Mouse (Mus musculus) induced T-regulatory cell, adult 2 months (primary cell): ENCODE results near the gene Nek6.
A peak's percentile ranks its signal among the peaks of the same experiment; 100 is the strongest.

ENCODE experiments used
- DNase-seq: peaks from one replicate; pipeline ENCODE4 v3.0.0-alpha.2; 2012; ENCODE audit warnings: low read depth

Gene Nek6

DNA sequence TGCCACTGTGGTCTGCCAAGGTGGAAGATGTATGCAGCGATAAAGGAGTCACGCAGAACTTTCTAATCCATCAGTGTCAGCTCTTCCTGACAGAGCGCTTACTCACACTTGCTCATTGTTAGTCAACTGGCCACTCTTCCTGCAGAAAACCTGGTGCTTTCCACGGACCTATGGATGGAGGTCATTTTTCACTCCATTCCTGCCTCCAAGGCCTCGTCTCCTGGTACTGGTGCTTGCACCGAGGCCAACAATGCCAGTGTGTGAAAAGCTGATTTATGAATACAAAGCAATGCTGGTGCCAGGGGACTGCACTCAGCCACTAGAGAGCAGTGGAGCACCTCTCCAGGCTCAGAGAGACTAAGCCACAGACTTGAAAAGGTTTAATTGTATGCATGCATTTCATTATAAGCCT lies 110.2 kb downstream of the Nek6 start:
- DNase-seq, result no peak

DNA sequence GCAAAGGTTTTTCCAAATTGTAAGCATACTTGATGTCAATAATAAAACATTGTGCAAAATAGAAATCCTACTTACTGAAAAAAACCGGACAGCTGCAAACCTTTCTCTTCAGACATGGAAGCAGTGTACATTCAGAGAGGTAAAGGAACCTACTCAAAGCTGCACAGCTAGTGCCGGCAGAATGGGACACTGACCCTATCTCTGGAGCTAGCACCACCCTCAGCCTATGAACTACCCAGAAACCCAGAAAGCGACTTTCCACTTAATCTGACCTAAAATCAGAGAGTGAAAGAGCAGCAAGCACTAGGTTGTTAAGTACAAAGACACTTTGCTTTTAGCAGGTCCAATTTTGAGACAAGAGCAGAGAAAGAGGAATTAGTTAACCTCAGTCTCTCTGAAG lies 112.0 kb downstream of the Nek6 start:
- DNase-seq, result no peak

DNA sequence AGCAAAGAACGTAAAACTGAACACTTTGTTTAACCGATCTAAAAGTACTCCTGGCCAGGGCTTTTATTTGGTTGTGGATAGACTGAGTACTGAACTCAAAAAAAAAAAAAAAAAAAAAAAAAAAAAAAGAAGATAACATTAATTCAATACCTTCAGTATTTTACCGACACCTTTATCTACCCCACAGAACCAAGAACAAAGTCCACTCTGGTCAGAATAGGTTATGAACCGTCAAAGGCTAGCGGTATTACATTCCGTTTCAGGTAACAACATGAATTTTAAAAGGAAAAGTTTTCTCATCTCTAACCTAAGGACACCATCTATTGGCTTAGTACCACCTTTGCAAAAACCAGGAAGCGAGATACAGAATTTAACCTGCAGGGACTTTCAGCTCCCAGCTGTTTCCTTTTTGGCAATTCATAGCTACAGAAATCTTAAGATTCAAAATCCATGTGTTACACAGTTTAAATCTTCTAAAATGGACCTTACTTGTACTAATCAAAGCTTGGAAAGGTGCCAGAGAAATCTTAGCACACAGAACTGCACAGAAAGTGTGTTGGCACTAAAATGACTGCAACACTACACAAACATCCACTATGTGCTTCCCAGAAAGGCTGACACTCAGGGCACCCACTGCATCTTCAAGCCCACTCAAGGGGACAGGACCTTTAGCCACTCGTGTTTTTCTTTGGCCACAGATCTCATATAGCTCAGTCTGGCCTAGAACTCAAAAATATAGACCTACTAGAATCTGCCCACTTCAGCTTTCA lies 112.6 kb downstream of the Nek6 start:
- no peak for DNase-seq

DNA sequence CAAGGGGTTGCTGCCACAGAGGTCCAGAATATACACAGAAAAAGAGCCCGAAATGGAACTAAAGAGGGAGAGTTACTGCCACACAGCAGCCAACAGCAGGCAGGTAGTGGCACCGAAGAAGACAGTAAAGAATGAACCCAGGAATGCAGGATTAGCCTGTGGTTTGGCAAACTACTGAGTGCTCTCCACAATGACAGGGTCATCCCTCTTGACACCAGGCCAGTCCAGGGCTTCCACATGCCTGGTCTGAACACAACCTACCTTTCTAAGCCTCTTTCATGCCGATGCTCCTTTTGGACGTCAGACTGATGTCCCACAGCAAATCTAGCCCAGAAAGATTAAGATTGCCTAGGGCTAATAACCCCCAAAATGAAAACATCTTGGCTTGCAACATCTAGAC lies 117.4 kb downstream of the Nek6 start:
- no peak for DNase-seq

DNA sequence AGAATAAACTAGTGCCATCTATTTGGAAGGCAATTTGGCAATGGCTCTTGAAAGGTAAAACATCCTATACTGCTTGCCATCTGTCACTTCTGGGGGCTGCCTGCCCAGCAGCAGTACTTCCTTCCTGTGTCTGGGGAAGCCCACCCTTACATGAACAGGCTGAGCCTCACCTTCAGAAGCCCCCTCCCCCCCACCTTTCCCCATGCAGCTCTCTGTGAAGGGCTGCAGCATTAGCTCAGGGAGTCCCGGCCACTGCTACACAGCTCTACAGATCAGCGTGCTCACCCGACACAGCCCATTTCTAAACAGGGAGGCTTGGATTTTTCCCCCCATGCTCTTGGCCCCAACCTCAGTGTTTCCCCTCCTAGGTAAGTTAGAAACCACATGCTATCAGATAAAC lies 118.0 kb downstream of the Nek6 start:
- DNase-seq, result no peak

DNA sequence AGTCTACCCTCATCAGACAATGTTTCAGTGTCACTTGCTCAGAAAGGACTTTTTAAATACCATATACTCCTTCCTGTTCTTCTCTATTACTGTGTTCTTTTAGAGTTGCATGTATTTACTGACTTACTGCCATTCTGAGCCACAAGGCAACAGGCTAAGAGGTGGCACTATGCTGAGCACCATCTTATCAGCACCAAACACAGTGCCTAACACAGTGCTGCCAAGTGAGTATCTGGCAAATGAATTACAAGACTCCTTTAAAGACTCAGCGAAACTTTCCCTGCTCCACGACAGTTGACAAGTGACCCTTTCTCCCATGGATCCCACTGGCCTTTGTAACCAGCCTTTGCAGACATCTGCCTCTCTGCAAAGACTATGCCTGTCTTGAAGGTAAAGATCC lies 119.1 kb downstream of the Nek6 start:
- no peak for DNase-seq

DNA sequence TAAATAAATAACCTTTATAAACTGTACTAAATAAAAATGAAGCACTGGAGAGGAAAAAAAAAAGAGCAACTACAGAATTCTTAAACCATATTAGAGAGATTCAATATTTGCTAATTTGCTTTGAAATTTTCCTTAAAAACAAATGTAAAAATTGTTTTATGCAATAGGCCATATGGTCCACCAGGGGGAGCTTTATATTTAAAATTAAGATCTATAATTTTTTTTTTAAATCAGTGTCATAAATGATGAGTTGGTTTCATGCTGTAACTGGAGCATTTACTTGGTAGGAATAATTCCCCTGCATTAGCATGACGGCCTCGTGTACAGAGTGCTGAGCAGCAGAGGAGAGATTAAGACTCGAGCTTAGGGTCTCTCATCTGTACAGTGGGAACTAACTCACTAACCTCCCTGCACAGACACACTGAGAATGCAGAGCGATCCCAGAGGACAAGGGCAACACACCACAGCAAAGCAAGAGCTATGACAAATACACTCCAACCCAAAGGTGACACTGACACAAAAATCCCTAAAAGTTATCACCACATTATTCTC lies 126.3 kb downstream of the Nek6 start:
- DNase-seq, result peak; percentile 46

DNA sequence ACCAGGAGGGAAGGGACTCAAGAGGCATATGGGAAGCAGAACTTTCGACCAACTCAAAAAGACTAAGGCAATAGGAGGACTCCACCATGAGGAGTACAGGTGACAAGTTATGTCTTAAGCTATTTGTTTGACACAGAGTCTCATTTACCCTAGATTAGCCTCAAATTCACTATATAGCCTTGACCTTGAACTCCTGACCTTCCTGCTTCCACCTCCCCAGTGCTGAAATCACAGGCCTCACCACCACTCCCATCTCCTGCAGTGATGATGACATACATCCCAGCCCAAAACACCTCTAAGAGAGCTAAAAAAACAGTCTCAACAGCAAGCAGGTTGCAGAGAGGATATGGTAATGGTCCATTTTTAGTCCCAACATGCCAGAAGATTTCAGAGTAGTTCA lies 130.3 kb downstream of the Nek6 start:
- DNase-seq, result no peak

DNA sequence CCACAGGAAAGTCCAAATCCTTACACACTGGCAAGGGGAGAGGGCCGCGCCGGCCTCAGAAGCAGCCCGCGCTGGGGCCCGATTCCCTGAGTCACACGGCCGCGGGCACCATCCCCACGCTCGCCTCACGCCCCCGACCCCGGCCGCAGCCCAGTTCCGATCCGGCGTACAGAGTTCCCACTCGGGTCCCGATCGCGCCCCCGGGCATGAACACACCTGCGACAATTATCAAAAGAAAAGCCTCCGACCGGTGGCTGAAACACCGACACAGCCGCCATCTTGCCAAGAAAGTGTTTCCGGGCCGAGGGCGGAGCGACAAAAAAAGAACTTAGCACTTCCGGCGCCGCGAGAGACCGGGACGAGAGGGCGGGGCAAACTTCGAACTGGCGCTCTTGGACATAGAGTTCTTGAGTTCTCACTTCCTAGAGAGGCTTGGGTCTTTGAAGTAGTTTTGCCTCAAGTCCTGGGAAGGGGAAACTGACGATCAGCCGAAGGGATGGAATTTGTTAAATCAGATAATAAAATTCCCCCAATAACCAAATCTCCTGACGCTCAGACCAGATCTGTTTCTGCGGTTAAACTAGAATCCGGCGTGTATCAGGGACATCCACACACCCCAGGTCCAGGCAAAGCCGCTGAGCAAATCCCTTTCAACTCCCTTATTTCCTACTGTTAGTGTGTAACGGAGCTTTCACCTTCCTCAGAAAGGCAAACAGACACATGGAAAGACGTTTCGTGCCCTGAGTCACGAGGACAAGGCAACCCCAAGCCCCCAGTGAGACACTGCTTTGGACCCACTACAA lies 132.4 kb downstream of the Nek6 start, which contains the start of gene Psmb7:
TSS of gene Psmb7 (minus strand) at position 463 of the 803 bp plus-strand sequence.
- DNase-seq, result peak; percentile 96
